Mouse (Mus musculus): ENCODE results near the gene Macrod2. TPM values are rescaled to one million over a fixed set of nuclear protein-coding genes. Genes with fewer than 3 reads are reported as not detected.

The Macrod2 gene
- polyA plus RNA-seq, 1 experiment: 8.3 TPM

DNA sequence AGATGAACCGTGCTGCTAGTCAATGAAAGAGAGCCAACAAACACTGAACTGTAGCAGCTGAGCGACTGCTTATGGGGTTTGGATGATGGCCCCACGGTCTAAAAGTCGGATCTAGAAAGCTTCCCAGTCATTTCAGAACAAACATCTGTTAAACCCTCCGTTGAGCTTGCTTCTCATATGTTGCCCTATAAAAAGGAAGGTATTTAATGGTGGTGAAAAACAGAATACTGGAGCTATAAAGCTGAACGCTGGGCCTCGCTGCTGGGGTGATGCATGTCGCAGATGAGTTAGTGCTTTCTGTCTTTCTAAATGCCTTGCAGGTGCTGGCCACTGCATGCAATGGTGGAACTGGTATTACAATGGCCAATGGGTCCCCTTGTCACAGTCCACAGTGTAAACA is 1278.3 kb downstream of the Macrod2 start:
- Histone ChIP-seq H3K4me3 (ENCODE audit: insufficient read depth, low read depth, low read length) (no peak overlapping the region), H3K27ac (replicated peaks; ENCODE audit: low read depth, low read length) (no peak overlapping the region), H3K4me1 (ENCODE audit: control insufficient read depth, insufficient read depth, insufficient read length, low read length) (no peaks in the 10 kb centered on the region)

- no peak overlapping the region for H3K27ac ChIP-seq (replicated peaks; ENCODE audit: low read depth, low read length)
- H3K4me1 ChIP-seq (ENCODE audit: control insufficient read depth, insufficient read depth, insufficient read length, low read length): no peaks in the 10 kb centered on the region
- H3K4me3 ChIP-seq (ENCODE audit: insufficient read depth, low read depth, low read length): no peak overlapping the region
These were observed 1302.4 kb downstream of the Macrod2 start for GRCm38 (mm10) chr2:141697541-141697940.

- H3K27ac ChIP-seq (replicated peaks; ENCODE audit: low read depth, low read length): no peak overlapping the region
- no peak overlapping the region for H3K4me3 ChIP-seq (ENCODE audit: insufficient read depth, low read depth, low read length)
- no peaks in the 10 kb centered on the region for H3K4me1 ChIP-seq (ENCODE audit: control insufficient read depth, insufficient read depth, insufficient read length, low read length)
These were observed 1303.2 kb downstream of the Macrod2 start for GRCm38 (mm10) chr2:141698320-141698719.

GRCm38 (mm10) chr2:141700759-141701452 is 1305.8 kb downstream of the Macrod2 start:
- no peak overlapping the region for H3K4me3 ChIP-seq (ENCODE audit: insufficient read depth, low read depth, low read length)
- no peak overlapping the region for H3K27ac ChIP-seq (replicated peaks; ENCODE audit: low read depth, low read length)
- no peaks in the 10 kb centered on the region for H3K4me1 ChIP-seq (ENCODE audit: control insufficient read depth, insufficient read depth, insufficient read length, low read length)

GRCm38 (mm10) chr2:141711785-141712184 is 1316.7 kb downstream of the Macrod2 start:
- Histone ChIP-seq H3K4me1 (ENCODE audit: control insufficient read depth, insufficient read depth, insufficient read length, low read length) (no peaks in the 10 kb centered on the region), H3K4me3 (ENCODE audit: insufficient read depth, low read depth, low read length) (no peak overlapping the region), H3K27ac (replicated peaks; ENCODE audit: low read depth, low read length) (no peak overlapping the region)

DNA sequence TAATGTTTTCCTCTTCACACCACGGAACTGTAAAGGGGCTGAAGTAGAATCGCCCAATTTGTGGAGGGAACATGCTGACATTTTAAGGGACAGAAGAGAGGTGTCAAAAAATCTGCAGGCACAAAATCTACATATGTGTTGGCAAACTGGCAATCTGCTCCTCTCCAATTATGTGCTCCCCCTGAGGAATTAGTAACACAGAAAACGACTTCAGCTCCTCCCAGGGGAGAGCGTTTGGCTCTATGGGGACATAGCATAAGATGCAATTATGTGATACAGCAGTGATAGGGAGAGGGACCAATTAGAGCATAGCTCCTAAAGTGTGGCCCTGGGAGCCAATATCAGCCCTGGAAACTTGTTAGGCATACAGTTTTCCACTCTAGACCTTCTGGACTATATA is 1317.2 kb downstream of the Macrod2 start:
- Histone ChIP-seq H3K27ac (replicated peaks; ENCODE audit: low read depth, low read length) (no peak overlapping the region), H3K4me1 (ENCODE audit: control insufficient read depth, insufficient read depth, insufficient read length, low read length) (no peaks in the 10 kb centered on the region), H3K4me3 (ENCODE audit: insufficient read depth, low read depth, low read length) (no peak overlapping the region)

- Histone ChIP-seq H3K4me3 (ENCODE audit: insufficient read depth, low read depth, low read length) (no peak overlapping the region), H3K27ac (replicated peaks; ENCODE audit: low read depth, low read length) (no peak overlapping the region), H3K4me1 (ENCODE audit: control insufficient read depth, insufficient read depth, insufficient read length, low read length) (no peaks in the 10 kb centered on the region)
These were observed 1320.0 kb downstream of the Macrod2 start for GRCm38 (mm10) chr2:141715061-141715460.

DNA sequence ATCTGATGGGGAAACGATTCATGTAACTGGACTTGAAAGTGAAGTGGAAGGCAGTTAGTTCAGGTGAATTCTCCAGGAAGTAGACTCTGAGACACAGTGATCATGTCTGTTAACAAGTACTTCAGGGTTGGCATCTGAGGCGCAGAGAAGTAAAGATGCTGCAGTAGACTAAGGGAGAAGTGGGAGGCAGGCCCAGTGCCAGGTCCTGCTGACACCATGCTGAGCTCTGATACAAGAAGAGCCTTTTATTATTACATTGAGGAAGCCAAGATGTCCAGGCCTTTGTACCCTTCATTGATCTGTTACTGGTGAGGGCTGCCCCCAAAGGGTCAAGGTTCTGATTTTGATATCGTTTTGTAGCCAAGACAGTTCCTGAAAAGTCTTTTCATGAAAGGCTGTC is 1327.4 kb downstream of the Macrod2 start:
- Histone ChIP-seq H3K27ac (replicated peaks; ENCODE audit: low read depth, low read length) (no peak overlapping the region), H3K4me1 (ENCODE audit: control insufficient read depth, insufficient read depth, insufficient read length, low read length) (no peaks in the 10 kb centered on the region)

DNA sequence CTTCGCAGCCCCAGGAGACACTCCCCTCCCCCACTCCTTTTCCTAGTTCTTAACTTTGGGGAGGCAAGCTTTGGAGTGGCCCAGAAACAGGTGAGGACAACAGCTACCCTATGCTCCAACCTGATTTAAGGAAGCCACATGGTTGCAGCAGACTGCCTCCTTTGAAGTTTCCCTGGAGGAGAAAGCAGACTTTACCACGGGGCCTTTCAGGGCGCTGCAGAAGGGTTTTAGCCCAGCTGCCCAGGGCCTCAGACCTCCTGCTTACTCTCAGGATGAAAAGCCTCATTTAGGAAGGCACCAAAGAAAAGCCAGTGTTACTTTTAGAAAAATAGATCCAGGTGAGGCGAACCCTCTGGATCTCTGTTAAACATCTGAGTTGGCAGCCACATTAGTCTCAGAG is 1333.9 kb downstream of the Macrod2 start:
- Histone ChIP-seq H3K4me3 (ENCODE audit: insufficient read depth, low read depth, low read length) (no peak overlapping the region), H3K4me1 (ENCODE audit: control insufficient read depth, insufficient read depth, insufficient read length, low read length) (no peaks in the 10 kb centered on the region), H3K27ac (replicated peaks; ENCODE audit: low read depth, low read length) (no peak overlapping the region)

More for the DNA sequence above, 1327.4 kb downstream of the Macrod2 start:
- no peak overlapping the region for H3K4me3 ChIP-seq (ENCODE audit: insufficient read depth, low read depth, low read length)

DNA sequence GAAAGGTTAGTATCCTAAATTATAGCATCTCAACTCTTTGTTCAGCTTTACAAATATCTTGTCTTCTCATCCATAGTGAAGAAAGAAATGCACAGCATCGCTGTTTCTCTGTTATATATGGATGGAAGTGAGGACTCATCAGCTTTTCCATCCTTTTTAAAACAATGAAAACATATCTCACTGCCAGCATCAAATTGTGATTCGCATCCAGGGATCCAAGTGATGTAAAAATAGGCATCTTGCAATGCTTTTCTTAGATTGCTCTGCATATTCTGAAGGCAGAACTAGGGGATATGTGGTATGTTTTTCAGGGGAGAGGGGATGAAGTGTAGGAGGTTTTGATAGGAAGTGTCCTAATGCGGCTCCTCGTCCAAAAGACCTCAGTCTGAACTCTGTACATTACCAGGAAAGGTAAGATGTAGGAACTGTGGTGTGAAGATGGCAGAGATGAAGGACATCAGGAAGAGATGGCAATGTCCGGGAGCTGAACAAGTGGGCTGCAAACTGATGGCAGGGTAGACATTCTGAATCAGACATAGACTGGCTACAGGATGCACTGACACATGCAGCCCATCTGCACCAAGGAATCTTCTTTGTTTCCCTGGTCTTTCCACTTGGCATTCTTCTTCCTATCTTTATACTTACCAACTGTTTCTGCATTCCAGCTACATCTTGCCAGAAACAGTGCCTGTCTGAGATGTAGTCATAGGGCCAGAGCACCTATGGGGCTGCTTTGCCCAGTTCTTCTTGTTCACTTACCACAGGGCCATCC is 1341.8 kb downstream of the Macrod2 start:
- H3K4me3 ChIP-seq (ENCODE audit: insufficient read depth, low read depth, low read length): no peak overlapping the region
- H3K27ac ChIP-seq (replicated peaks; ENCODE audit: low read depth, low read length): no peak overlapping the region
- H3K4me1 ChIP-seq (ENCODE audit: control insufficient read depth, insufficient read depth, insufficient read length, low read length): no peaks in the 10 kb centered on the region

DNA sequence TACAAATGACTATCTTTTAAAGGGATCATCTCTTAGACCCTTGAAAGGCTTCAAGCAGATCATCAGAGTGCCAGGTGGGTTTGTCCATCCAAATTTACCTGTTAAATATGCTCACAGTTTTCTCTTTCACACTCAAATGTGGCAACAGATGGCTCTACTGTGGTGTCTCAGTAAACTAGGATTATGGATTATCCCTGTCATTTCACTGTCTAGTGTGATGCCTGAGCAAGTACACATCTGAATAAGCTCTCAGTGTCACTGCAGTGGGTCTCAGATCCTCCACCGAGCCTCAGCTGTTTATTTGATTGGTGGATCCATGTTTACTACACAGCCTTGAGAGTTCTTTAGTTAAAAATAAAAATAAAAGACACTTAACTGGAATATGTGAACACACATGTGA is 1343.6 kb downstream of the Macrod2 start:
- H3K4me1 ChIP-seq (ENCODE audit: control insufficient read depth, insufficient read depth, insufficient read length, low read length): no peaks in the 10 kb centered on the region
- no peak overlapping the region for H3K4me3 ChIP-seq (ENCODE audit: insufficient read depth, low read depth, low read length)
- H3K27ac ChIP-seq (replicated peaks; ENCODE audit: low read depth, low read length): no peak overlapping the region

DNA sequence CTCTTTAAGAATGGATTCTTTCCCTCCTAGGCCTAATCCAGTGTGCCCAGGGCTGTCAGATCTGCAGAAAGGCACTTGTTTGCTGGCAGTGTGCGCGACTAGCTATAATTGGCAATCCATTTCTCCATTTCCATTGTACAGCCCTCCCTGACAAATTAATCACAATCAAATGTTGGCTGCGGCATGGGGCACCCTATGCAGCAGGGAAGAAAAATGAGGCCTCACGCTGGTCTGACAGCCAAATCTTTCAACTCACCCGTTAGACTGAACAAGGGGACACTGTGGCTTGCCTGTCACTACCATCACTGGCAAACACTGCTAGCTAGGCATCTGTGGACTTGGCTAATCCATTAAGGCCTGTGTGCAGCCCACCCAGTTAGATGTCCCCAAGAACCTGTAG is 1345.2 kb downstream of the Macrod2 start:
- H3K4me3 ChIP-seq (ENCODE audit: insufficient read depth, low read depth, low read length): no peak overlapping the region
- H3K4me1 ChIP-seq (ENCODE audit: control insufficient read depth, insufficient read depth, insufficient read length, low read length): no peaks in the 10 kb centered on the region
- no peak overlapping the region for H3K27ac ChIP-seq (replicated peaks; ENCODE audit: low read depth, low read length)

GRCm38 (mm10) chr2:141800236-141800635 is 1405.1 kb downstream of the Macrod2 start:
- H3K4me1 ChIP-seq (ENCODE audit: control insufficient read depth, insufficient read depth, insufficient read length, low read length): no peaks in the 10 kb centered on the region
- H3K27ac ChIP-seq (replicated peaks; ENCODE audit: low read depth, low read length): no peak overlapping the region
- no peak overlapping the region for H3K4me3 ChIP-seq (ENCODE audit: insufficient read depth, low read depth, low read length)

- H3K4me3 ChIP-seq (ENCODE audit: insufficient read depth, low read depth, low read length): no peak overlapping the region
- no peaks in the 10 kb centered on the region for H3K4me1 ChIP-seq (ENCODE audit: control insufficient read depth, insufficient read depth, insufficient read length, low read length)
- no peak overlapping the region for H3K27ac ChIP-seq (replicated peaks; ENCODE audit: low read depth, low read length)
These were observed 1405.8 kb downstream of the Macrod2 start for GRCm38 (mm10) chr2:141800909-141801308.

DNA sequence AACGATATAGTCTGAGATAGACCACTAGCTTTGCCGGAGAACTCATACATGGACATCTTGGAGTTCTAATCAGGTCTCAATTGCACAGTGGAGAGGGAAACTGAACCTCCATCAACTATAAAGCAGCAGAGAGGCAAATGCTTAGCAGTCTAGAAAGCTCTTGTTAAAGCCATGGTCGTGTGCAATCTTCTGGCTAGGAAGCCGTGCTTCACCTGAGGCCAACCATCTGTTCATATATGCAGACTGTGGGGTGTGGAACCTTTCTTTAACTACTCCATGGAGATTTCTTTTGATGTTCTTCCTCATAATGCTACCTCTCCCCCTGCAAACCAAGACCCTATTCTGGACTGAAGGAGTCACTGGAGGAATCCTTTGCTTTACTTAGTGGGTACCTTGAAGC is 1421.2 kb downstream of the Macrod2 start:
- Histone ChIP-seq H3K4me3 (ENCODE audit: insufficient read depth, low read depth, low read length) (no peak overlapping the region), H3K27ac (replicated peaks; ENCODE audit: low read depth, low read length) (no peak overlapping the region), H3K4me1 (ENCODE audit: control insufficient read depth, insufficient read depth, insufficient read length, low read length) (no peaks in the 10 kb centered on the region)
